Mouse (Mus musculus) limb, embryonic 14.5 days (tissue): ENCODE measurements at regions not wholly inside any gene's neighbourhood (a gene's known extent, or its start where the extent isn't known, plus 50 kb on each side); places are given as distances from the start of the nearest gene placed in this dataset.

ENCODE experiments used
- ATAC-seq: fragments of 200-750 bp; cut with Nextera tagmentation; 2 replicates; pipeline ENCODE4 v1.8.0; 2017; ENCODE audit warnings: low read depth, moderate number of reproducible peaks, moderate TSS enrichment; ENCODE audit not compliant: low FRiP score
- DNase-seq: peaks from one replicate; pipeline ENCODE4 v3.0.0-alpha.2; 2015; ENCODE audit warnings: low spot score
- H3K27ac ChIP-seq: fragments of 300-500 bp; sonication (generic); replicated peaks from 2 replicates; pipeline ENCODE4 v1.5.1; 2014; ENCODE audit warnings: low read depth, mild to moderate bottlenecking, low read length, moderate library complexity, mixed read lengths
- H3K27me3 ChIP-seq: fragments of 300-500 bp; sonication (generic); 2 replicates; pipeline ENCODE4 v1.6.1; 2014; ENCODE audit warnings: low read length, mixed read lengths; ENCODE audit not compliant: control insufficient read depth, insufficient read depth
- H3K36me3 ChIP-seq: fragments of 300-500 bp; sonication (generic); 2 replicates; pipeline ENCODE4 v1.6.1; 2014; ENCODE audit warnings: mild to moderate bottlenecking, low read length, moderate library complexity, mixed read lengths; ENCODE audit not compliant: control insufficient read depth, insufficient read depth
- H3K4me1 ChIP-seq: fragments of 300-500 bp; sonication (generic); 2 replicates; pipeline ENCODE4 v1.6.1; 2014; ENCODE audit warnings: antibody characterized with exemption, low read length, mixed read lengths; ENCODE audit not compliant: control insufficient read depth, insufficient read depth
- H3K4me2 ChIP-seq: fragments of 300-500 bp; sonication (generic); replicated peaks from 2 replicates; pipeline ENCODE4 v1.6.1; 2014; ENCODE audit warnings: low read depth, mild to moderate bottlenecking, low read length, moderate library complexity; ENCODE audit not compliant: severe bottlenecking
- H3K4me3 ChIP-seq: fragments of 300-500 bp; sonication (generic); replicated peaks from 2 replicates; pipeline ENCODE4 v1.5.1; 2014; ENCODE audit warnings: low read length
- H3K9ac ChIP-seq: fragments of 300-500 bp; sonication (generic); 2 replicates; pipeline ENCODE4 v1.6.1; 2014; ENCODE audit warnings: mild to moderate bottlenecking, low read depth, low read length, moderate library complexity; ENCODE audit not compliant: severe bottlenecking
- H3K9me3 ChIP-seq: fragments of 300-500 bp; sonication (generic); 2 replicates; pipeline ENCODE4 v1.6.1; 2016; ENCODE audit warnings: low read length; ENCODE audit not compliant: control insufficient read depth
- POLR2A ChIP-seq: fragments of 200-500 bp; IDR thresholded peaks from 2 replicates; pipeline ENCODE4 v1.8.0; 2012; ENCODE audit warnings: inconsistent platforms, mild to moderate bottlenecking, moderate library complexity, borderline replicate concordance; ENCODE audit not compliant: insufficient read depth, insufficient read length; ENCODE audit errors: extremely low read depth
- WGBS: fragments of 180-500 bp; shearing (Covaris S2); extraction: QIAGEN DNeasy Blood & Tissue Kit; methylation state at CpG from one replicate; pipeline ENCODE4 v1.1.7; 2014; 5-methylcytosine and 5-hydroxymethylcytosine counted together

- H3K9ac ChIP-seq, result no peak overlapping the region
- peaks cover 14% of the 10 kb centered on the region; the same call in 1 of the 2 replicates for H3K4me1 ChIP-seq
- no peaks in the 10 kb centered on the region for H3K36me3 ChIP-seq
- 55% methylated on average over 11 of the region's 11 CpGs for WGBS
- no peak overlapping the region for H3K27ac ChIP-seq
- ATAC-seq (no peak), DNase-seq (no peak)
- H3K27me3 ChIP-seq, result peaks cover 4% of the 10 kb centered on the region; the same call in 1 of the 2 replicates
- H3K9me3 ChIP-seq, result no peaks in the 10 kb centered on the region
- no peak for TF ChIP-seq POLR2A
- no peak overlapping the region for H3K4me3 ChIP-seq
- H3K4me2 ChIP-seq, result no peak overlapping the region
These were observed 112.8 kb downstream of the Tfap2c start for GRCm38 (mm10) chr2:172662165-172662564.

- Histone ChIP-seq H3K4me3 (no peak overlapping the region), H3K9ac (no peak overlapping the region), H3K36me3 (no peaks in the 10 kb centered on the region), H3K4me1 (peaks cover 14% of the 10 kb centered on the region; the same call in 1 of the 2 replicates), H3K4me2 (no peak overlapping the region), H3K9me3 (no peaks in the 10 kb centered on the region), H3K27me3 (peaks cover 4% of the 10 kb centered on the region; the same call in 1 of the 2 replicates), H3K27ac (no peak overlapping the region)
- ATAC-seq, result no peak
- DNase-seq, result no peak
- TF ChIP-seq POLR2A, result no peak
- 9% methylated on average over 6 of the region's 6 CpGs for WGBS
These were observed 114.3 kb downstream of the Tfap2c start for GRCm38 (mm10) chr2:172663681-172664080.

GRCm38 (mm10) chr2:172673081-172673480 lies 123.7 kb downstream of the Tfap2c start:
- Histone ChIP-seq H3K4me3 (no peak overlapping the region), H3K27ac (no peak overlapping the region), H3K36me3 (no peaks in the 10 kb centered on the region), H3K4me1 (no peaks in the 10 kb centered on the region), H3K9ac (no peak overlapping the region), H3K27me3 (no peaks in the 10 kb centered on the region), H3K4me2 (no peak overlapping the region), H3K9me3 (no peaks in the 10 kb centered on the region)
- no peak for ATAC-seq
- no peak for TF ChIP-seq POLR2A
- WGBS, result 18% methylated on average over 2 of the region's 2 CpGs
- DNase-seq, result no peak

- ATAC-seq, result no peak
- no peak for TF ChIP-seq POLR2A
- no peak for DNase-seq
- 64% methylated on average over 8 of the region's 8 CpGs for WGBS
- H3K4me2 ChIP-seq, result no peak overlapping the region
- no peaks in the 10 kb centered on the region for H3K36me3 ChIP-seq
- H3K4me1 ChIP-seq, result no peaks in the 10 kb centered on the region
- no peak overlapping the region for H3K27ac ChIP-seq
- H3K9me3 ChIP-seq, result no peaks in the 10 kb centered on the region
- no peak overlapping the region for H3K9ac ChIP-seq
- H3K4me3 ChIP-seq, result no peak overlapping the region
- H3K27me3 ChIP-seq, result no peaks in the 10 kb centered on the region
These were observed 125.2 kb downstream of the Tfap2c start for GRCm38 (mm10) chr2:172674641-172675040.

- DNase-seq (no peak), ATAC-seq (no peak)
- Histone ChIP-seq H3K4me1 (no peaks in the 10 kb centered on the region), H3K4me3 (no peak overlapping the region), H3K36me3 (no peaks in the 10 kb centered on the region), H3K27me3 (no peaks in the 10 kb centered on the region), H3K27ac (no peak overlapping the region), H3K9ac (no peak overlapping the region), H3K9me3 (no peaks in the 10 kb centered on the region), H3K4me2 (no peak overlapping the region)
- 8% methylated on average over 13 of the region's 15 CpGs for WGBS
- no peak for TF ChIP-seq POLR2A
These were observed 125.7 kb downstream of the Tfap2c start for GRCm38 (mm10) chr2:172675081-172675480.

GRCm38 (mm10) chr2:172690196-172690595 lies 140.8 kb downstream of the Tfap2c start:
- Histone ChIP-seq H3K4me2 (no peak overlapping the region), H3K9ac (no peak overlapping the region), H3K36me3 (no peaks in the 10 kb centered on the region), H3K4me3 (no peak overlapping the region), H3K9me3 (no peaks in the 10 kb centered on the region), H3K27me3 (no peaks in the 10 kb centered on the region), H3K4me1 (no peaks in the 10 kb centered on the region), H3K27ac (no peak overlapping the region)
- TF ChIP-seq POLR2A, result no peak
- WGBS, result 64% methylated on average over 1 of the region's 1 CpGs
- no peak for DNase-seq
- ATAC-seq, result no peak
